Mouse (Mus musculus) MEL (cell line): ENCODE data around the gene Tshb. TPM values are rescaled to one million over a fixed set of nuclear protein-coding genes. Genes with fewer than 3 reads are reported as not detected.

ENCODE experiments used
- DNase-seq: peaks from one replicate; pipeline ENCODE4 v3.0.0; 2011; ENCODE audit warnings: low read depth, low spot score
- H3K27ac ChIP-seq: 2 replicates; pipeline ENCODE4 v1.5.1; 2012; ENCODE audit warnings: low read depth, mild to moderate bottlenecking, control low read depth, low read length, moderate library complexity; ENCODE audit not compliant: control insufficient read depth
- H3K27me3 ChIP-seq, 2 experiments: fragments of 150-350 bp in 1 of 2; sonication (generic) in 1 of 2; 2 replicates each; pipeline ENCODE4 v1.6.1; 2012; ENCODE audit warnings: low read length in 2 of 2, mild to moderate bottlenecking in 2 of 2, improper control_type of control experiment in 1 of 2, moderate library complexity in 1 of 2; ENCODE audit not compliant: insufficient read depth in 2 of 2, control insufficient read depth in 1 of 2
- H3K36me3 ChIP-seq, 2 experiments: 2 replicates each; pipeline ENCODE4 v1.6.1; 2012 to 2014; ENCODE audit warnings: low read length in 2 of 2, improper control_type of control experiment in 1 of 2, inconsistent platforms in 1 of 2, mild to moderate bottlenecking in 1 of 2; ENCODE audit not compliant: insufficient read depth in 2 of 2, control insufficient read depth in 1 of 2
- H3K4me1 ChIP-seq, 2 experiments: fragments of 150-350 bp in 1 of 2; sonication (generic) in 1 of 2; 2 replicates each; pipeline ENCODE4 v1.6.1; 2012; ENCODE audit warnings: low read length in 2 of 2, improper control_type of control experiment in 1 of 2, mild to moderate bottlenecking in 1 of 2; ENCODE audit not compliant: insufficient read depth in 2 of 2, control insufficient read depth in 1 of 2
- H3K4me3 ChIP-seq, 2 experiments: fragments of 150-350 bp in 1 of 2; sonication (generic) in 1 of 2; 2 replicates each; pipeline ENCODE4 v1.5.1; 2012; ENCODE audit warnings: low read depth in 2 of 2, low read length in 2 of 2, mild to moderate bottlenecking in 2 of 2, moderate library complexity in 2 of 2, control low read depth in 1 of 2, improper control_type of control experiment in 1 of 2; ENCODE audit not compliant: control insufficient read depth in 1 of 2, insufficient read depth in 1 of 2
- H3K79me2 ChIP-seq: 2 replicates; pipeline ENCODE4 v1.6.1; 2012; ENCODE audit warnings: mild to moderate bottlenecking, low read length, moderate library complexity; ENCODE audit not compliant: control insufficient read depth, poor library complexity, insufficient read depth
- H3K9ac ChIP-seq: 2 replicates; pipeline ENCODE4 v1.6.1; 2012; ENCODE audit warnings: low read depth, mild to moderate bottlenecking, control low read depth, low read length, moderate library complexity; ENCODE audit not compliant: control insufficient read depth, poor library complexity, severe bottlenecking
- H3K9me3 ChIP-seq: fragments of 150-350 bp; sonication (generic); replicated peaks from 2 replicates; pipeline ENCODE4 v1.6.1; 2012; ENCODE audit warnings: mild to moderate bottlenecking, low read length, improper control_type of control experiment, moderate library complexity; ENCODE audit not compliant: insufficient read depth
- BHLHE40 ChIP-seq: IDR thresholded peaks from 2 replicates; pipeline ENCODE4 v1.6.1; 2012; ENCODE audit warnings: low read depth, mild to moderate bottlenecking, inconsistent platforms, low read length, improper control_type of control experiment, borderline replicate concordance
- CHD1 ChIP-seq: IDR thresholded peaks from 2 replicates; pipeline ENCODE4 v1.6.1; 2012; ENCODE audit warnings: low read depth, mild to moderate bottlenecking, inconsistent platforms, low read length, improper control_type of control experiment
- CHD2 ChIP-seq: IDR thresholded peaks from 2 replicates; pipeline ENCODE4 v1.6.1; 2011; ENCODE audit warnings: low read length, improper control_type of control experiment
- ETS1 ChIP-seq: IDR thresholded peaks from 2 replicates; pipeline ENCODE4 v1.6.1; 2012; ENCODE audit warnings: low read depth, mild to moderate bottlenecking, inconsistent platforms, low read length, improper control_type of control experiment, moderate library complexity
- GABPA ChIP-seq: IDR thresholded peaks from 2 replicates; pipeline ENCODE4 v1.6.1; 2012; ENCODE audit warnings: low read depth, mild to moderate bottlenecking, inconsistent platforms, low read length, improper control_type of control experiment, moderate library complexity
- HCFC1 ChIP-seq: IDR thresholded peaks from 2 replicates; pipeline ENCODE4 v1.6.1; 2012; ENCODE audit warnings: low read depth, mild to moderate bottlenecking, inconsistent platforms, low read length, improper control_type of control experiment, moderate library complexity
- KAT2A ChIP-seq: conservative IDR thresholded peaks from 2 replicates; pipeline ENCODE4 v1.6.1; 2012; ENCODE audit warnings: low read depth, low read length, improper control_type of control experiment, inconsistent platforms
- MAFK ChIP-seq: IDR thresholded peaks from 2 replicates; pipeline ENCODE4 v1.6.1; 2011; ENCODE audit warnings: low read depth, mild to moderate bottlenecking, low read length, improper control_type of control experiment, borderline replicate concordance
- MAZ ChIP-seq: IDR thresholded peaks from 2 replicates; pipeline ENCODE4 v1.6.1; 2012; ENCODE audit warnings: low read depth, mild to moderate bottlenecking, inconsistent platforms, low read length, improper control_type of control experiment
- MXI1 ChIP-seq: IDR thresholded peaks from 2 replicates; pipeline ENCODE4 v1.6.1; 2011; ENCODE audit warnings: mild to moderate bottlenecking, low read depth, low read length, improper control_type of control experiment
- MYB ChIP-seq: IDR thresholded peaks from 2 replicates; pipeline ENCODE4 v1.6.1; 2011; ENCODE audit warnings: mild to moderate bottlenecking, low read depth, low read length, improper control_type of control experiment
- NELFE ChIP-seq: IDR thresholded peaks from 2 replicates; pipeline ENCODE4 v1.6.1; 2011; ENCODE audit warnings: low read depth, low read length, improper control_type of control experiment
- POLR2AphosphoS2 ChIP-seq: IDR thresholded peaks from 2 replicates; pipeline ENCODE4 v1.6.1; 2011; ENCODE audit warnings: low read length, improper control_type of control experiment
- POLR2AphosphoS5 ChIP-seq: IDR thresholded peaks from 2 replicates; pipeline ENCODE4 v1.6.1; 2012; ENCODE audit warnings: low read depth, borderline replicate concordance, mild to moderate bottlenecking, inconsistent platforms, low read length, moderate library complexity, mixed read lengths
- RAD21 ChIP-seq: IDR thresholded peaks from 2 replicates; pipeline ENCODE4 v1.6.1; 2011; ENCODE audit warnings: mild to moderate bottlenecking, low read depth, low read length, improper control_type of control experiment
- RCOR1 ChIP-seq: IDR thresholded peaks from 2 replicates; pipeline ENCODE4 v1.6.1; 2012; ENCODE audit warnings: low read depth, mild to moderate bottlenecking, inconsistent platforms, low read length, improper control_type of control experiment
- SIN3A ChIP-seq: IDR thresholded peaks from 2 replicates; pipeline ENCODE4 v1.6.1; 2012; ENCODE audit warnings: low read length, improper control_type of control experiment, inconsistent platforms
- UBTF ChIP-seq: IDR thresholded peaks from 2 replicates; pipeline ENCODE4 v1.6.1; 2012; ENCODE audit warnings: low read depth, mild to moderate bottlenecking, inconsistent platforms, low read length, improper control_type of control experiment, moderate library complexity, borderline replicate concordance; ENCODE audit not compliant: insufficient read depth
- USF2 ChIP-seq, 2 experiments: IDR thresholded peaks; 2 replicates each; pipeline ENCODE4 v1.6.1; 2011 to 2012; ENCODE audit warnings: improper control_type of control experiment in 2 of 2, low read length in 2 of 2, borderline replicate concordance in 1 of 2, inconsistent platforms in 1 of 2, low read depth in 1 of 2, mild to moderate bottlenecking in 1 of 2; ENCODE audit not compliant: insufficient read depth in 1 of 2
- ZKSCAN1 ChIP-seq: IDR thresholded peaks from 2 replicates; pipeline ENCODE4 v1.6.1; 2012; ENCODE audit warnings: low read depth, mild to moderate bottlenecking, inconsistent platforms, low read length, improper control_type of control experiment, moderate library complexity
- ZNF384 ChIP-seq: IDR thresholded peaks from 2 replicates; pipeline ENCODE4 v1.6.1; 2012; ENCODE audit warnings: low read depth, mild to moderate bottlenecking, inconsistent platforms, low read length, improper control_type of control experiment
- polyA plus RNA-seq, 2 experiments: library from polyadenylated mRNA; stranded (reverse) in 1 of 2; unstranded in 1 of 2; fragments of >175 nt in 1 of 2; fragments of >200 nt in 1 of 2; gene quantifications; 2 replicates each; pipeline versions ENCODE4 v1.2.1 to v1.2.4; 2012; ENCODE audit warnings: low replicate concordance in 2 of 2, low read depth in 1 of 2; ENCODE audit not compliant: insufficient read length in 2 of 2, insufficient read depth in 1 of 2, missing spikeins in 1 of 2
- total RNA-seq: library from RNA; depleted of rRNA; stranded (reverse); fragments of 300-350 nt; gene quantifications from 2 replicates; pipeline ENCODE4 v1.2.3, GENCODE M21; 2012

The Tshb gene
- total and polyA plus RNA-seq, 3 experiments: not detected

DNA sequence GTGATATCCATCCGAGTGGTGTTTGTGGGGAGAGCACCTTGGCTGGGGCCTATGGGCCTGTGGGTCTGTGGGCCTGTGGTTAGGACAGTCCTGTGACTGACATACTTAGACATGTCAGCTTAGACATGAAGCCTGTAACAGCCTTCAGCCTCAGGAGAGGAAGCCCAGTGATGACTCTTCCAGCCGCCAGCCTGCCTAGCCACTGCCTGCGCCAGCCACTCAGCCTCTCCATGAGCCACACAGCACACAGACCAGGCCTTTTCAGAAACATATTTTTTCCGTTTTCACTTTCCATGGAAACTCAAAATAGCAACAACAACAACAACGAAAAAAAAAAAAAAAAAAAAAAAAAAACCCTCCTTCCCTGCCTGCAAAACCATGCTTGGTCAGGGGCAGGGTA lies 33.8 kb downstream of the Tshb start:
- Histone ChIP-seq H3K9me3 (no peaks in the 10 kb centered on the region), H3K36me3 (no peaks in the 10 kb centered on the region), H3K9ac (no peak overlapping the region), H3K4me1 (no peaks in the 10 kb centered on the region), H3K79me2 (no peaks in the 10 kb centered on the region), H3K27me3 (no peaks in the 10 kb centered on the region), H3K27ac (no peak overlapping the region), H3K4me3 (no peak overlapping the region)
- TF ChIP-seq RCOR1 (no peak), MAFK (no peak), CHD1 (no peak), UBTF (no peak), ZKSCAN1 (no peak), POLR2AphosphoS2 (no peak), BHLHE40 (no peak), POLR2AphosphoS5 (no peak), GABPA (no peak), RAD21 (no peak), ETS1 (no peak), USF2 (IDR thresholded peaks at IDR 0.05; ENCODE audit: borderline replicate concordance in 1 of 2, insufficient read depth in 1 of 2, low read depth in 1 of 2, low read length in 2 of 2) (no peak)
- DNase-seq: no peak

- no peak for DNase-seq
- Histone ChIP-seq H3K27ac (no peak overlapping the region), H3K36me3 (no peaks in the 10 kb centered on the region), H3K79me2 (no peaks in the 10 kb centered on the region), H3K4me3 (no peak overlapping the region), H3K9me3 (no peaks in the 10 kb centered on the region), H3K27me3 (no peaks in the 10 kb centered on the region)
- no peak for TF ChIP-seq ZKSCAN1
- TF ChIP-seq MXI1: no peak
- no peak for TF ChIP-seq KAT2A
- no peak for TF ChIP-seq ZNF384
- no peak for TF ChIP-seq NELFE
- TF ChIP-seq HCFC1: no peak
- TF ChIP-seq MYB: no peak
- no peak for TF ChIP-seq CHD2
- no peak for TF ChIP-seq MAZ
- TF ChIP-seq SIN3A: no peak
- no peak for TF ChIP-seq RCOR1
- TF ChIP-seq POLR2AphosphoS2: no peak
- TF ChIP-seq, all 39 proteins: peak for 0
- Histone ChIP-seq H3K9ac (no peak overlapping the region), H3K4me1 (no peaks in the 10 kb centered on the region)
Observed at GRCm38 (mm10) chr3:102748038-102748437, 34.5 kb downstream of the Tshb start.
